Mouse (Mus musculus) embryo, embryonic 11.5 days (tissue): ENCODE data around the gene Slu7.

Source experiments
- DNase-seq: peaks from one replicate; pipeline ENCODE4 v3.0.0-alpha.2; 2012; ENCODE audit warnings: low read depth, low spot score

The Slu7 gene

DNA sequence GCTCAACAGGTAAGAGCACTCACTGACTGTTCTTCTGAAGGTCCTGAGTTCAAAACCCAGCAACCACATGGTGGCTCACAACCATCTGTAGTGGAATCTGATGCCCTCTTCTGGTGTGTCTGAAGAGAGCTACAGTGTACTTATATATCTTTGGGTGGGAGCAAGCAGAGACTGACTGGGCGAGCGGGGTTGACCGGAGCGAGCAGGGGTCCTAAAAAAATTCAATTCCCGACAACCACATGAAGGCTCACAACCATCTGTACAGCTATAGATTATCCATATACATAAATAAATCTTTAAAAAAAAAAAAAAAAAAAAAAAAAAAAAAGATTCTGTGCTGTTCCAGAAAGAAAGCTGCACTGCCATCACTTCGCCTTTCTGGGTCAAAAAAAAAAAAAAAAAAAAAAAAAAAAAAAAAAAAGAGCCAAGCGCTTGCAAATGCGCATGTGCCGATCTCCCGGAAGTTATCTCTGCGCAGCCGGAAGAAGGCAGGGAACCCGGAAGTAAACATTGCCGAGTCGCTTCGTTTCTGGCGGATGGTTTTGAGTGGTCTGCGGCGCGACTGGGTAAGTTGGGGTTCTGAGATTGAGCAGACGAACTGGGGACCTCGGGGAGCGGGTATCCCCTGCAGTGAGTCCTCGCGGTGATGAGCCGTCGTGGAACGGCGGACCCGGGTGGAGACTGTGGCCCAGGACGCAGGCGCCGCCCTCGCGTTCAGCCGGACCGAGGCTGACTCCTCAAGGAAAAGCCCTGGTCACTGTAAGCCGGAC, at the start of gene Slu7:
TSS of gene Slu7 (plus strand) at position 491 of the 770 bp plus-strand sequence.
- peak; percentile 66 for DNase-seq

- peak; percentile 20 for DNase-seq
These were observed 48.4 kb upstream of the Slu7 start for GRCm38 (mm10) chr11:43385055-43385649.

- peak; percentile 4 for DNase-seq
These were observed 47.8 kb upstream of the Slu7 start for GRCm38 (mm10) chr11:43385716-43386115.

- no peak for DNase-seq
These were observed 46.3 kb upstream of the Slu7 start for GRCm38 (mm10) chr11:43387004-43387880.

DNA sequence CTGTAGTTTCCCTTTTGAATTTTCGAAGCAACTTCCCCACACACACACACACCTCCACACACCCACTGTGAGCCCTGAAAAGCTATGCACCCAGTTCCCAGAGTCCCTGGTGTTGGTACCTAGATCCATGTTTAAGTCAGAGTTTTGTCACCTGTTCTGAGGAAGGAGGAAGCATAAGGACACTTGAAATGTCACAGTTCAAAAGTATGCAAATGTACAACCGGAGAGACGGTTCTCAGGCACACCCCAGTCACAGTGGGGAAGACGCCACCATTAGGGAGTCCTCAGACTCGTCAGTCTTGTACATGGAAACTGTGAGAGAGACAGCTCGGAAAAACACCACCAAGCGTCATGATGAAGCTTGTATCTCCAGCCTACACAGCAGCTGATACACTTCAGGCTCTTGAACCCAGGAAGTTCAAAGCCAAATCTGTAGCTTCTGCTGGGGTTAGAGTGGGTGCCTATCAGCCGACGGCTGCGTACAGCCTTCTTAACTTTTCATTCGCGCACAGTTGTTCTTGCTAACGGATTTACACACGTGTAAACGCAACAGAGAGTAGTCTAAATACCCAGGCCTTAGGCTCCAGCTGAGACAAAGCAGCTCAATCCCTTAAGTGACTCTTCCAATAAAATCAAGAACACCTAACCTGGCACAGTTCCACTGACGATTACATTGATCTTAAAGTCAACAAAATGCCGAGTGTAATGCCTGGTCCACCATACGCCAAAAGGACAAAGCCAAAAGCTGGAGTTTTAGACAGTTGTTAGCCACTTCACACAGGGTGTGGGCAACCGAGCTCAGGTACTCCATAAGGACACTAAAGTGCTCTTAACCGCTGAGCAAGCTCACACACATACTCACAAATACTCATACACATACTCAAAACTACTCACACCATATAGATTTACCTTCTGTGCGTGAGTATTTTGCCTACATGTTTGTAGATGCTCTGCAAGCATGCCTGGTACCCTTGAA, 45.1 kb upstream of the Slu7 start:
- DNase-seq, result no peak

GRCm38 (mm10) chr11:43389118-43389517, 44.4 kb upstream of the Slu7 start:
- DNase-seq, result no peak

DNA sequence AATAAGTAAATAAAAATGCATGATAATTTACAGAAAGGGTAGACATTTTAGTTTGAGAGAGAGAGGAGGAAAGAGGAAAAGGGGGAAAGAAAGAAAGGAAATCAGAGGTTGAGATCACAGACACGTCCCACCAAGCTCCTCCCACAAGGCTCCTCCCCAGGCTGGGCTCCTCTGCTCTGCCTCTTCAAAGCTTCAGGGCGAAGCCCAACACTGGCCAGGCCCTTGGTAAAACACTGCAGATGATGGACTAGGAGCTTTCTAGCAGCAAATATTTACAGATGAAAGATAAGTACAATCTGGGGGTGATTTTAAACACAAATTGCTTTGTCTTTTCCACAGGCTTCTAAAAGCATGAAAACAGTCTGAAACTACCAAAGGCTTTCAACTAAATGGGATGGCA, 40.8 kb upstream of the Slu7 start:
- DNase-seq, result no peak

DNA sequence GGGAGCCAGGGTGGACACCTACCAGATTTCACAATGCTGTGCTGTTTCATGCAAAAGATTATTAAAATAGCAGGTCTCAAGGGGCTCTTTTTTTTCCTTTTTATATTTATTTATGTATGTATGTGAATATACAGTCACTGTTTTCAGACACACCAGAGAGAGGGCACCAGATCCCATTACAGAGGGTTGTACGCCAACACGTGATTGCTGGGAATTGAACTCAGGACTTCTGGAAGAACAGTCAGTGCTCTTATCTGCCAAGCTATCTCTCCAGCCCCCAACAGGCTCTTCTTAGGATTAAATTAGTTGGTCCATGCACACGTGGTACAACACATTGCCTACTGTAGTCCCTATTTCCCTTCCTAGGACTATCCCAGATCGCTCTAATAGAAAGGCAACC, 40.2 kb upstream of the Slu7 start:
- DNase-seq, result no peak

- DNase-seq, result no peak
These were observed 38.2 kb upstream of the Slu7 start for GRCm38 (mm10) chr11:43395073-43395948.

DNA sequence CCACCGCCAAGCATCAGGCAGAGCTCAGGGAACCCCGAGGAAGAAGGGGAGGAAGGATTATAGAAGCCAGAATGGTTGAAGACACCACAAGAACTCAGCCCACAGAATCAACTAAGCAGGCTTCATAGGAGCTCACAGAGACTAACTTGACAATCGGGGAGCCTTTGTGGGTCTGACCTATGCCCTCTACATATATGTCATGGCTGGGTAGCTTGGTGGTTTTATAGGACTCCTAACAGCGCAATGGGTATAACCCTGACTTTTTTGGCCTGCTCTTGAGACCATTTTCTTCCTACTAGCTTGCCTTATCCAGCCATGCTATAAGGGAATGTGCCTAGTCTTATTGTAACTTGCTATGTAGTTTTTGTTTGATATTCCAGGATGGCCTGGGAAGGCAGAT, 37.3 kb upstream of the Slu7 start:
- no peak for DNase-seq

DNA sequence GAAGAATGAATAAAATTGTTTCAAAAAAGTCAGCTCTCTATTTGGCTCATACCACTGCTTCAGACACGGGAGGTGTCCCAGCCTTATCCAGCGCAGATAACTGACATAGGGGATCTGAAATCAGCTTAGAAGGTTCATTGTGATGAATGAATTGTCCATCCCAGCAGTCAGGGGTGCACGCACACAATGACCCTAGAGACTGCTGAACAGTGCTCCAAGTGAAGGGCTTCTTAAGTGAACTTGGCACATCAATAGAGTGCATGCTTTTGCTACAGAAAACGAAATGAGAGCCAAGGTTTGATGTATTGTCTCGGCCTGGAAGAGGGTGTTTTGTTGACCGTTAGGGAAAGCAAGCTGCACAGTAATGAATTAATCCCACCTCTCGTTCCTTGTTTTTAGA, 36.9 kb upstream of the Slu7 start:
- no peak for DNase-seq

GRCm38 (mm10) chr11:43399297-43399696, 34.2 kb upstream of the Slu7 start:
- DNase-seq, result no peak

GRCm38 (mm10) chr11:43400131-43400530, 33.4 kb upstream of the Slu7 start:
- DNase-seq, result no peak

DNA sequence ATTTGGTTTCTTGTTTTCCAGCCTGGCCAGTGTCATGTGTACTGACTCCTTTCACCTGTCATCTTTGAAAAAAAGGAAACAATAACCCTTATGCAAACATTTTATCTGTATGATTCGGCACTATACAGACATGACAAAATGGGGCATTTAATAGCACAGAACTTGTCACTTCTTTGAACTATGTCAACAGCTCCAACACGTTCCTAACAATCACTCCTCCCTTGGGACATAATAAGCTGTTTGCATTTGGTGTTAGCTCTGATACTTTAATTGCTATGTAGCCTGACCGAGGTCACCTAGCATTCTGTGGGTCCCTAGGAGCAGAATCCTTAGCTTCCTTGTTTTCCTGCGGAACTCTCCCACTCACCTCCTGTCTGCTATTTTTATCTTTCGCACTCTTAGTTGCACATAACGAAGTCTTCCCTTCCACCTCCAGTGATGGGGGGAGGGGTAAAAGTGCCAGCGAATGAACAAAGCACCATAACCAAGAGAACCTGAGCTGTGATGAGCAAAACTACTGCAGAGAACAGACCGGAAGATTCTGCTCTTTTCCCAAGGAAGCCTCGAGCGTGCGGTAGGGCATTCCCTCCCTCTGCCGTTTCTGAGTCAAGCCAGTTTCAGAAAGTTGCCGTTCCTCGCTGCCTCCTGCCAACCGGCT, 29.3 kb upstream of the Slu7 start:
- no peak for DNase-seq

DNA sequence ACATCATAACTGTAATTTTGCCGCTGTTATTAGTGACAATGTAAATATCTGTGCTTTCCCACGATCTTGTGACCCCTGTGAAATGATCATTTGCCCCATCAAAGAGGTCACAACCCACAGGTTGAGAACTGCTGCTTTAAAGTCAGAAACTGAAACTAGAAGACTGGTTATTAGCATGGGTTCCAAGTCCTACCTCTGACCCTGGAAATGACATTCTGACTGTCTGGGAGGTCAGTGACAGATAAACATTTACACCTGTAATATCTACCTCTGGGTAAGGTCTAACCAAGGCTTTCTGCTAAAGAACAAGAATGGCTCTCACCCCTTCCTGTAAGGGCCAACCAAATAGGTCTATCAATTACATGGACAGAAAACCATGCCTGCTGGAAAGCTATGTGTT, 24.7 kb upstream of the Slu7 start:
- DNase-seq, result no peak

DNA sequence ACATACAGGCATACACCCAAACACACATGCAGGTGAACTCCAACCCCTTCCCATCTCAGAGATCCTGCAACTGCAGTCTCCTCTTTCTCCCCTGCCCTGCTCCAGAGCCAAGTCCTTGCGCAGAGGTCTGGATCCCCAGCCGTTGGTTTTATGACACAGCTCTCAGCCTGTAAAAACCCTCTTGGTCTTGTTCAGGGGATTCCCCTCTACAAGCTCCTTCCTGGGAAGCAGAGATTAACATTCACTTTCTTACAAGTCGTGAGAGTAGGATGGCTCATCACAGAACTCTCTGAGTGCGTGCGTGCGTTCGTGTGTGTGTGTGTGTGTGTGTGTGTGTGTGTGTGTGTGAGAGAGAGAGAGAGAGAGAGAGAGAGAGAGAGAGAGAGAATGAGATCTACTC, 23.3 kb upstream of the Slu7 start:
- no peak for DNase-seq

DNA sequence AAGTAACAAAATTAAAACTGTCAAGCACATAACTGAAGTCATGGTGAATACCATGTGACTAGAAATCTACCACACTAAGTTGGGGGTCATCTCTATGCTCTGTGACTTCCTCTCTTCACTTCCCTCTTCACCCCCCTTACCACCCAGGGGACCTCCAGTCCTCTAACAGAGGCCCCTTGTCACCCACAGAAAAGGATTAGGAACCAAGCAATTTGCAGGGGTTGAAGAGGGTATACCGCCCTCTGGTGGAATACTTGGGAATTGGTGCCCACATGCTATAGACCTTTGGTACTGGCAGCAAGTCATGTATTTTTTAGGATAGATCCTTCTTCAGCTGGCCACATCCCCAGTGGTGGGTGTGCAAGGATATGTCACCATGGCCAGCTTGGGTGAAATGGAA, 22.1 kb upstream of the Slu7 start:
- DNase-seq, result peak; percentile 35

- DNase-seq, result peak; percentile 63
These were observed 20.6 kb upstream of the Slu7 start for GRCm38 (mm10) chr11:43412771-43413451.

DNA sequence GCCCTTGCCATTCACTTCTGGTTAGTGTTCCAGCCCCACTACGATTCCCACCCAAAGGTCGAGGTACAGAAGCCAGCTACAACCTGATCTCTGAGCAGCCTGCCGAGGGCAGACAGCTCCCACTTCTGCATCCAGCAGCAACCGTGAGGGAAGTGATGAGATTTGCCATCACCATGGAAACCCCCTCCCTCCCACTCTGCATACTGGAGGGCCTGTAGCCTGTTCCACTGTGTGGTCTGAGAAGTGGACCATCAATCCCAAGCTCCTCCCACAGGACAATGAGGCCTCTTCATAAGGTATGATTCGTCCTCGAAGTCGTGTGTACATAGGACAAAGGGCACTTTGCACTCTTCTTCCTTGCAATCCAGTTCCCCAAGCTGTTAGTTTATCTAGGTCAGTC, 16.3 kb upstream of the Slu7 start:
- no peak for DNase-seq
